Mouse (Mus musculus) layer of hippocampus, adult 2 months (tissue): ENCODE data around the gene Zfp324. TPM values are rescaled to one million over a fixed set of nuclear protein-coding genes. Genes with fewer than 3 reads are reported as not detected.
A peak's percentile ranks its signal among the peaks of the same experiment; 100 is the strongest.
"Not testable (repeated sequence)": the region's sequence is repeated elsewhere in the genome, so short reads cannot be mapped to it uniquely, and the experiment has no call there.

Experiments
- DNase-seq, 2 experiments: peaks; one replicate each; pipeline ENCODE4 v3.0.0; 2022; ENCODE audit warnings: low spot score in 2 of 2
- H3K27ac ChIP-seq: fragments of 200-600 bp; 2 replicates; pipeline ENCODE4 v1.8.1; 2022
- H3K4me3 ChIP-seq: fragments of 200-600 bp; 2 replicates; pipeline ENCODE4 v1.8.1; 2022; ENCODE audit warnings: mild to moderate bottlenecking
- CTCF ChIP-seq: fragments of 200-600 bp; conservative IDR thresholded peaks from 2 replicates; pipeline ENCODE4 v1.8.1; 2022; ENCODE audit warnings: antibody characterized with exemption, mild to moderate bottlenecking, moderate library complexity
- long read RNA-seq, 2 experiments: library from polyadenylated mRNA; stranded (forward); transcript quantifications; one replicate each; pipeline ENCODE4 v2.0.0; 2021; ENCODE audit warnings: borderline mapping rate in 2 of 2
- total RNA-seq, 2 experiments: library from RNA; stranded (reverse); gene quantifications; 2 replicates each; pipeline ENCODE4 v1.2.3; 2021

Zfp324 gene
- 10 to 100 TPM; 11.0 to 11.4 TPM for total RNA-seq
- long read RNA-seq, experiment 1, full-length matches to known transcripts = 7 of 11 reads
- long read RNA-seq, experiment 1, partial matches to known transcripts = 0 of 11 reads
- long read RNA-seq, experiment 1, other reads (novel, unspliced or antisense) = 4 of 11 reads
- long read RNA-seq, experiment 2, full-length matches to known transcripts = 6 of 7 reads
- long read RNA-seq, experiment 2, partial matches to known transcripts = 1 of 7 reads
- long read RNA-seq, experiment 2, other reads (novel, unspliced or antisense) = 0 of 7 reads

DNA sequence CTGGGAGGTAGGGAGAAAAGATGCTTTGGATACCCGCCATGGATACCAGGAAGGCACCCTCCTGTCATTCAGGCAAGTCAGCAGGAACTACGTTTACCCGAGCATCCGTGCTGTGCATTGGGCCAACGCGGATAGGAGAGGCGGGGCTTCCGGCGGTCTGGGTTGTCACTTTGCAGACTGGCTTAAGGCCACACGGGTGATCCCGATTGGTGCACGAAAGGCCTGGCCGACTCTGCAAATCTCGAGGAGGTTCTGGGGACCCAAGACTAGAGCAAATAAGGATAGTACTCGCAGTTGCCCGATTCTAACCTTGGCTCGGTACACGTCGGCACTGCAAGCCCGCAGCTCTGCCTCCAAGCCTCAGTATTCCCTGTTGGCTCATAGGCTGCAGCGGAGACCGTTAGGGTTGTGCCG is at the start of gene Zfp324:
TSS of gene Zfp324 (plus strand) at position 161 of the 414 bp plus-strand sequence.
- peak; percentile 93 to 95 for DNase-seq
- Histone ChIP-seq H3K27ac (peak within 1 kb of the TSS; percentile 92), H3K4me3 (peak within 1 kb of the TSS; percentile 99)
- TF ChIP-seq CTCF = no peak

- H3K27ac ChIP-seq, DNase-seq, H3K4me3 ChIP-seq: not testable (repeated sequence)
Observed at GRCm38 (mm10) chr7:12920495-12920894, 45.1 kb upstream of the Zfp324 start.

DNA sequence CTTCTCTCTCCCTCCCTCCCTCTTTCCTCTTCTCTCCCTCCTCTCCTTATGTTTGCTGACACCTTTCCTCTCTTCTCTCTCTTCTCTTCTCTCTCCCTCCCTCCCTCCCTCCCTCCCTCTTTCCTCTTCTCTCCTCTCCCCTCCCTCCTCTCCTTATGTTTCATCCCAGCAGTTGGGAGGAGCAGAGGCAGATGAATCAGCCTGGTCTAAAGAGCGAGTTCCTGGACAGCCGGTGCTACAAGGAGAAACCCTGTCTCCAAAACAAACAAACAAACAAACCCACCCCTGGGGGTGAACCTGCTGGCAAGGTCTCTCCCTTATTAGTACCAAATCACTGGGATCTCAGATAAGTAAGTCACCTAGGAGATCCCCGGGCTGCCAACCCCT is 44.3 kb upstream of the Zfp324 start:
- no peak for TF ChIP-seq CTCF
- H3K4me3 ChIP-seq = peak overlapping the region; percentile 100
- peak overlapping the region; percentile 99 for H3K27ac ChIP-seq
- no peak for DNase-seq

DNA sequence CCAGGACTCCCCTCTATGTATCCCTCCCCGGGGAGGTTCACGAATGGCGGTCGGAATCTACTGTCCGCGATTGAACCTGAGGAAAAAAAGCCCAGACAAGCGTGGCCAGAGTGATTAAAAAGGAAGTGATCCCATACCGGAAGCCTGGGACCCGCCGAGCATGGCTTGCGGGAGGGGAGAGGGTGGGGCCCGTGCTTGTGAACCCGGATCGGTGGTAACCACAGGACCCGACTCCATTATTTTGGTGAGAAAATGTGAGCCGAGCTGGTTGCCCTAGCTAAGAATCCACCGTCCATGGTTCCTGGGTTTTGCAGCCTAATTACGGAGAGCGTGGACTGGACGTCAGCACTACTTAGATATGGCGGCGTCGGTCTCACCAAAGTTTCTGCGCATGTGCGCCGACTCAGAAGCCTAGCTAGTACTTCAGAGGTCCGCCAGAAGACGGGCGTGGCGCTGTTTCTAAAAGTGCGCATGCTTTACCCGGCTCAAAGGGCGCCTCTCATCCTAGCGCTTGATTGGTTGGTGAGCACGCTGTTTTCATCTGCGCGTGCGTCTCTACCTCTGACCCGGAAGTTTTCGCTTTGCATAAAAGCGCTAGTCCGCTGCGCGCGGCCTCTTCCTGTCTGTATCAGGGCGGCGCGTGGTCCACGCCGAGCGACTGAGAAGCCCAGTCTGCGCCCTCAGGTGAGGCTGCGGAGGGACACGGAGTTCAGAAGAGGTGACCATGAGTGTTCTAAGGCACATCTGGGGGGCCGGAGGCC is 43.8 kb upstream of the Zfp324 start, which contains the start of gene Rps5:
TSS of gene Rps5 (plus strand) at position 586 of the 761 bp plus-strand sequence.
- peak; percentile 98 to 99 for DNase-seq
- TF ChIP-seq CTCF = peak; percentile 95

DNA sequence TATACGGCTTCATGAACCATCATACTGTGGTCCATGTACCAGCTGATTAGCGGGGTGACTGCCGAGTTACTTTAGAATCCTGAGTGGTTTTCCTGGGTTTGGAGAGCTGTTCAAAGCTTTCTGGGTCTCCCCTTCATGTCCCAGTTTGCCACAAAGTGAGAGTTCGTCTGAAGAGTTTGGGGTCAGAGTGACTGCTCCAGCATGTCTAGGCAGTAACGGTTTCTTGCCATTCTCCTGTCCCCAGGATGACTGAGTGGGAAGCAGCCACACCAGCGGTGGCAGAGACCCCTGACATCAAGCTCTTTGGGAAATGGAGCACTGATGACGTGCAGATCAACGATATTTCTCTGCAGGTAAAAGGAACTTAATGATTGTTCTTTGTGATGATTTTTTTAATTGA is 42.9 kb upstream of the Zfp324 start:
- no peak for TF ChIP-seq CTCF
- no peak for DNase-seq
- peak overlapping the region; percentile 80 for H3K27ac ChIP-seq
- H3K4me3 ChIP-seq = peak overlapping the region; percentile 100

More for the DNA sequence above, 43.8 kb upstream of the Zfp324 start, which contains the start of gene Rps5:
- Histone ChIP-seq H3K27ac (peak within 1 kb of the TSS; percentile 99), H3K4me3 (peak within 1 kb of the TSS; percentile 100)

DNA sequence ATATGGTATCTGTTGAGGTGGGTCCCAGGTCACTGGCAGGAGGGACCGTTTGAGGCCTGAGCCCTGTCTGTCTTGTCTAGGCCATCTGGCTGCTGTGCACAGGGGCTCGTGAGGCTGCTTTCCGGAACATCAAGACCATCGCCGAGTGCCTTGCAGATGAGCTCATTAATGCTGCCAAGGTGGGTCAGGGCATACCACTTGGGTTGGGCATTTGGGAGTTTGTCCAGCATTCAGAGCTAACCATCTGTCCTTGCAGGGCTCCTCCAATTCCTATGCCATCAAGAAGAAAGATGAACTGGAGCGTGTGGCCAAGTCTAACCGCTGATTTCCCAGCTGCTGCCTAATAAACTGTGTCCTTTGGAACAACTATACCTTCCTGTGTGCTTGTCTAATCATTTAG is 39.3 kb upstream of the Zfp324 start:
- H3K4me3 ChIP-seq = no peak overlapping the region
- H3K27ac ChIP-seq = no peak overlapping the region
- no peak for TF ChIP-seq CTCF
- DNase-seq = no peak

GRCm38 (mm10) chr7:12927191-12927680 is 38.4 kb upstream of the Zfp324 start, which contains the start of gene Rnf225:
TSS of gene Rnf225 (plus strand) at chr7:12927416.
- Histone ChIP-seq H3K4me3 (peak within 1 kb of the TSS; percentile 49), H3K27ac (peak within 1 kb of the TSS; percentile 43; the same call in 1 of the 2 replicates)
- TF ChIP-seq CTCF = no peak
- DNase-seq = no peak

GRCm38 (mm10) chr7:12927693-12928589 is 37.7 kb upstream of the Zfp324 start:
- no peak for DNase-seq
- peak overlapping the region; percentile 43; the same call in 1 of the 2 replicates for H3K27ac ChIP-seq
- peak overlapping the region; percentile 49 for H3K4me3 ChIP-seq
- no peak for TF ChIP-seq CTCF

- Histone ChIP-seq H3K27ac (no peak overlapping the region), H3K4me3 (no peak overlapping the region)
- no peak for TF ChIP-seq CTCF
- no peak for DNase-seq
Observed at GRCm38 (mm10) chr7:12933615-12934140, 32.0 kb upstream of the Zfp324 start.

DNA sequence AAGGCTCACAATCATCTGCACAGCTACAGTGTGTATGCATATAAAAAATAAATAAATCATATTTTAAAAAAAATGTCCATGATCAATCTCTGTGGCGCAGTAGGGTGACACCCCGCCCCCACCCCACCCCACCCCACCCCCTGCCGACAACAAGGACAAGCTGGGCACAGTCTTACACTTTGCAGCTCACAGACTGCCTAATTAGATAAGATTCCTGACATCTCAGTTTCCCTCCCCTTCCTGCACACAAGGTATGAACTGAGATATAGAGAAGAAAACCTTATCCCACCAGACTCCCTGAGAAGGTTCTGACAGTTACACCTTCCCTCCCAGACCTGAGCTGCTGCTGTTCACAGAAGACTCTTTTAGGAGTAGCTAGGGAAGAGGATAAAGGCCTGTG is 30.8 kb upstream of the Zfp324 start:
- no peak for DNase-seq
- no peak for TF ChIP-seq CTCF
- Histone ChIP-seq H3K4me3 (no peak overlapping the region), H3K27ac (no peak overlapping the region)

DNA sequence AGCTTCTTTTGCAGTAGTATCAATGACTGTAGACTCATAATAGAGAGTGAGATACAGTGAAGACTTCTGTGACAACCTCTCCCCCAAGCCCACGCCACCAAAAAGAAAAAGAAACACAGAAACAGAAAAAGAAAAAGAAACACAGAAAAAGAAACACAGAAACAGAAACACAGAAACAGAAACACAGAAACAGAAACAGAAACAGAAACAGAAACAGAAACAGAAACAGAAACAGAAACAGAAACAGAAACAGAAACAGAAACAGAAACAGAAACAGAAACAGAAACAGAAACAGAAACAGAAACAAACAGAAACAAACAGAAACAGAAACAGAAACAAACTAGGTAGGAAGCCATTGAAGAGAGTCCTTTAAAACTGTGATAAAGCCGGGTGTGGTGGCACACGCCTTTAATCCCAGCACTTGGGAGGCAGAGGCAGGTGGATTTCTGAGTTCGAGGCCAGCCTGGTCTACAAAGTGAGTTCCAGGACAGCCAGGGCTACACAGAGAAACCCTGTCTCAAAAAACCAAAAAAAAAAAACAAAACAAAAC is 28.3 kb upstream of the Zfp324 start:
- H3K4me3 ChIP-seq, H3K27ac ChIP-seq, DNase-seq: not testable (repeated sequence)

- TF ChIP-seq CTCF = no peak
- Histone ChIP-seq H3K4me3 (no peak overlapping the region), H3K27ac (no peak overlapping the region)
- no peak for DNase-seq
Observed at GRCm38 (mm10) chr7:12940599-12940998, 25.0 kb upstream of the Zfp324 start.
